Mouse (Mus musculus): ENCODE results near the gene Ddx56. TPM values are rescaled to one million over a fixed set of nuclear protein-coding genes. Genes with fewer than 3 reads are reported as not detected.

Gene Ddx56
- polyA plus RNA-seq (2012; fragmentation: generic; extraction: Trizol) = 100 to 1,000 TPM in 1 of 2 experiments, 10 to 100 TPM in 1; 40.6 to 118 TPM

GRCm38 (mm10) chr11:6267320-6268254 lies at the start of gene Ddx56:
Ddx56 (minus strand) TSS chr11:6267772.

DNA sequence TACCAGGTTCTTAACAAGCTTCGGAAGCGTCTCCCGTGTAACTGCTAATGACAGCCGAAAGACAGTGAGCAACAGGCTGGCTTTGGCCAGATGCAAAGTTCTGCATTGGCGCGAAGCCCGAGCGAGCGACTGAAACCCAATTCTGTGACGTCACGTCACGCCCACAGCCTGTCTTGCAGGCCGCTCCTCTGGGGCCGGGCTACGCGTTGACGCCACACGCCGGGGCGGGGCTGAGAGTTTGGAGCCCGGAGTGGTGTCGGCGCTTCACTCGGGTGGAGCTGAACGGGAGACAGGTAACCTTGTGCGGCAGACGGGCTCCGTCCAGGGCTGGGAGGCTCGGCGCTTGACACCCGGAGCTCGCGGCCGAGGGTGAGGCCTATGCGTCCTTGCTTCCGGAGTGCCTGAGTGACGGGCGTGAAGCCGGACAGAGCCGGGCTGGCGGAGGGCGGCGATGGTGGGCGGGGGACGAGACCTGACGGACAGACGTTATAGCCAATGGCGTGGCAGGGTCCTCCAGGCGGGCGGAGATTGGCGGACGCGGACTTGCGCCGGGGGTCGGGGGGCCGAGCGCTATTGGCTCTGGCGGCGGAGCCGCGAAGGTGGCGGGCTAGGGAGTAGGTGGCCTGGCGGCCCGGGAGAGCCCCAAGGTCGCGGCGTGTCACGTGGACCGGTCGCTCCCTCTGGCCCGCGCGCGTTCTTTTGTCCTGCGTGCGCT lies 24.0 kb upstream of the Ddx56 start, which contains the start of gene Ogdh:
TSS of gene Ogdh (plus strand) at position 233 of the 715 bp plus-strand sequence.

DNA sequence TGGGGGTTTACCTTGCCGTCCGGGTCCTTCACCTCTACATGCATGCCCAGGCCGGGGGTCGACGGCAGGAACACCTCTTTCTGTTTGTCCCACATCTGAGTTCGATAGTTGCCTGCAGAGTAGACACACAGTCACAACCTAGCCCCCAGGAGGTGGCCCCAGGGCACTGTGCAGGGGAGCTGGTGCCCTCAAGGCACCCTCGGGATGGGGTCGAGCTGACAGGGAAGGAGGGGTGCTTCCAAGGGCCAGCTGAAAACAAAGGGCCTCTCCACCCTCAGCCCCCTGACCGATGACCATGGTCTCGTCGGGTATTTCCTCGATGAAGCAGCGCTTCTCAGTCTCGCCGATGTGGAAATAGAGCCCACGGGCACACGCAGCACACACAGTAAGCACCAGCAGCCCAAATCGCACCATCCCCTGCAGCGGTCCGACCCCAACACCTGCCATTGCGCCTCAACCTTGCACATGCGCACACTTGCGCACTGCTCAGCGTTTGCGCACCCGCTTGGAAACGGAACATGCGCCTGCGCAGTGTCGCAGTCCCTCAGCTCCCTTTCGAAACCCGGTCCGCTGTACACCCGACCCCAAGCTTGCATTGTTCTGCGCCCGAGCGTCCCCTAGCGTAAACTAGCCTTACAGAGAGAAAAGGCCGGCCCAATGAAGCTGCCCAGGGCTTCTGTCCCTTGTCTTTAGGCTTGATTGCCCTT lies 7.0 kb upstream of the Ddx56 start, which contains the start of gene Tmed4:
TSS of gene Tmed4 (minus strand) at position 484 of the 707 bp plus-strand sequence.

DNA sequence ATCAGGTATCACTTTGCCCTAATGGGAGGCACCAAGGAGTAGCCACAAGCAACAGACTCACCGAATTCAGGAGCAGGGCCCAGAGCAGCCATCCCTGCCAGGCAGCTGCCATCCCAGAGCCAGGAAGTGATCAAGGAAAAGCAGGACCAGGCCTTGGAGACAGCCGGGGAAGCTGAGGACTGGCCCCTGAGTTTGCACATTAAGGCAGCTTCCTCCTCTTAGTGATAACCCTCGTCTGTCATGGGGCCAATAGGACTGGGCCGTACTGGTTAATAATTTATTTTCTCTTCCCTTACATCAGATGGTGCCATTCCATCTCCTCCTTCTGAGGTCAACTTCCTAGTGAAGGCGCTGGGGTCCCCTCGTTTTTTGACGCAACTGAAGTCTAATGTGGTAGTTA lies 37.6 kb downstream of the Ddx56 start, which contains the start of gene Npc1l1:
TSS of gene Npc1l1 (minus strand) at position 132 of the 400 bp plus-strand sequence.

Other genes with a start within 250 kb of the Ddx56 start
- under 1 TPM; 0.19 to 0.30 TPM for gene Camk2b, start 201.4 kb downstream of the Ddx56 start, polyA plus RNA-seq (2012; fragmentation: generic; extraction: Trizol)
- under 1 TPM; 0.02 to 0.26 TPM for gene A730071L15Rik, start 67.7 kb downstream of the Ddx56 start, polyA plus RNA-seq (2012; fragmentation: generic; extraction: Trizol)
- gene Nudcd3, start 67.4 kb downstream of the Ddx56 start, polyA plus RNA-seq (2012; fragmentation: generic; extraction: Trizol) = 10 to 100 TPM; 32.9 to 52.0 TPM
- under 1 TPM; 0.01 to 0.08 TPM for gene Npc1l1, start 37.6 kb downstream of the Ddx56 start, polyA plus RNA-seq (2012; fragmentation: generic; extraction: Trizol)
- gene Tmed4, start 7.1 kb upstream of the Ddx56 start, polyA plus RNA-seq (2012; fragmentation: generic; extraction: Trizol) = 10 to 100 TPM; 12.7 to 52.1 TPM
- 10 to 100 TPM; 48.7 to 51.6 TPM for gene Ogdh, start 23.9 kb upstream of the Ddx56 start, polyA plus RNA-seq (2012; fragmentation: generic; extraction: Trizol)
- gene Zmiz2, start 121.3 kb upstream of the Ddx56 start, polyA plus RNA-seq (2012; fragmentation: generic; extraction: Trizol) = 10 to 100 TPM; 28.2 to 40.9 TPM
- 1,000 to 10,000 TPM; 4,568 to 4,925 TPM for gene Ppia, start 147.7 kb upstream of the Ddx56 start, polyA plus RNA-seq (2012; fragmentation: generic; extraction: Trizol)
- 100 to 1,000 TPM; 239 to 552 TPM for gene H2afv, start 176.7 kb upstream of the Ddx56 start, polyA plus RNA-seq (2012; fragmentation: generic; extraction: Trizol)
- gene Purb, start 208.1 kb upstream of the Ddx56 start, polyA plus RNA-seq (2012; fragmentation: generic; extraction: Trizol) = 1 to 10 TPM; 2.7 to 9.9 TPM

All from C3H10T1/2 (cell line).